Comparison of ENCODE assay signal across 9 mouse cellular contexts in genomic region chr17:13479572-13480063, GRCm38 (mm10).
DNase-seq lines count a peak whose midpoint lies in the region; ATAC-seq and TF ChIP-seq lines count a peak whose summit lies in the region.
"Had no signal": no experiment of that assay in that cellular context is flagged by ENCODE, and none has a peak within 500 bp of the region (broad histone marks: within the 10 kb centered on the region; RNA-seq: fewer than 3 reads in every experiment).

No protein-coding gene starts in this region.

- no peak overlapping the region for H3K9ac ChIP-seq in heart, embryonic 16.5 days (ENCODE audit: low read length)

- DNase-seq in heart, adult 18-20 months: no peak
- no peak for DNase-seq in Patski (ENCODE audit: low read depth, low spot score)
- DNase-seq in mesoderm, embryonic 11.5 days (ENCODE audit: low read depth, low spot score): peak; percentile 39
- DNase-seq in cerebellum, adult 11-12 months: no peak
- no peak for DNase-seq in layer of hippocampus, postnatal 14 days (ENCODE audit: low spot score in 2 of 2)
- no peak for DNase-seq in urinary bladder, postnatal 36 days (ENCODE audit: low spot score in 2 of 2)

- ATAC-seq in heart, embryonic 16.5 days (replicated peaks; ENCODE audit: extremely low read depth, insufficient read depth, low FRiP score): no peak
- ATAC-seq in Patski: peak; percentile 24
- peak; percentile 98 for ATAC-seq in granulocyte monocyte progenitor cell, adult 5-6 weeks (replicated peaks; ENCODE audit: poor library complexity, severe bottlenecking)

- peaks cover 16% of the 10 kb centered on the region for H3K4me1 ChIP-seq in heart, embryonic 16.5 days (ENCODE audit: control insufficient read depth, insufficient read depth, low read length)

- H3K27ac ChIP-seq in heart, embryonic 16.5 days (ENCODE audit: low read length): peak overlapping the region; percentile 32; the same call in 1 of the 2 replicates

- 35% methylated on average over 11 of the region's 12 CpGs for WGBS in heart, embryonic 16.5 days

- no peak overlapping the region for H3K4me2 ChIP-seq in heart, embryonic 16.5 days (ENCODE audit: low read depth, low read length)

- no peak for TF ChIP-seq CTCF in Patski (IDR thresholded peaks at IDR 0.05)

- H3K4me3 ChIP-seq in heart, embryonic 16.5 days (ENCODE audit: low read length): no peak overlapping the region
- H3K4me3 ChIP-seq: erythroblast, embryonic 14.5 days had no signal

- no peaks in the 10 kb centered on the region for H3K36me3 ChIP-seq in heart, embryonic 16.5 days (ENCODE audit: control insufficient read depth, insufficient read depth)

- H3K27me3 ChIP-seq in heart, embryonic 16.5 days (ENCODE audit: control insufficient read depth, insufficient read depth, low read length): no peaks in the 10 kb centered on the region
- no peaks in the 10 kb centered on the region for H3K27me3 ChIP-seq in Patski

- in situ Hi-C loops in Patski (cut with MboI; ENCODE audit: low pct_unique_long_range_greater_than_20kb): loop anchor here (10.0 kb wide), 2 partner anchors 355 to 455 kb away; no protein-coding TSS in a partner anchor

- CTCF ChIA-PET in Patski (lab: Charles Lee): interaction anchor here (1.0 kb wide), 1 partner anchor 261 kb away, joined by 3 read pairs; no protein-coding TSS in a partner anchor

- no peaks in the 10 kb centered on the region for H3K9me3 ChIP-seq in heart, embryonic 16.5 days (replicated peaks; ENCODE audit: control insufficient read depth, low read length)

- POLR2A ChIA-PET in Patski (lab: Charles Lee): no interaction called here
